Mouse (Mus musculus) brain, adult 2 months (tissue): ENCODE measurements around the gene Fbxl20.

ENCODE experiments used
- DNase-seq: peaks from one replicate; pipeline ENCODE4 v3.0.0; 2011; ENCODE audit warnings: low read depth, low spot score

The Fbxl20 gene

DNA sequence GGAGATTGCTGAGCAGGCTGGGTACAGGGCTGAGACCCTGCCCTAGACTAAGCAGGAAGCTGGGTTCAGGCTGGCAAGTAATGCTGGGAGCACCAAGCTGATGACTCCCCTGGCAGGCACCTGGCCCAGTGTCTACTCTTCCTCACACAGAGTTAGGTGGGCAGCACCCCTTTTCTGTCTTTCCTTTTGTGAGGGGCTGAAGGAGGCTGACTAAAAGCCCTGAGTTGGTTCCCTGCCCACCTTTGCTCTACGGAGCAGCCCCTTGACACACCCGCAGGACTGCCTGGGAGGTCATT is 99.7 kb downstream of the Fbxl20 start:
- no peak for DNase-seq

DNA sequence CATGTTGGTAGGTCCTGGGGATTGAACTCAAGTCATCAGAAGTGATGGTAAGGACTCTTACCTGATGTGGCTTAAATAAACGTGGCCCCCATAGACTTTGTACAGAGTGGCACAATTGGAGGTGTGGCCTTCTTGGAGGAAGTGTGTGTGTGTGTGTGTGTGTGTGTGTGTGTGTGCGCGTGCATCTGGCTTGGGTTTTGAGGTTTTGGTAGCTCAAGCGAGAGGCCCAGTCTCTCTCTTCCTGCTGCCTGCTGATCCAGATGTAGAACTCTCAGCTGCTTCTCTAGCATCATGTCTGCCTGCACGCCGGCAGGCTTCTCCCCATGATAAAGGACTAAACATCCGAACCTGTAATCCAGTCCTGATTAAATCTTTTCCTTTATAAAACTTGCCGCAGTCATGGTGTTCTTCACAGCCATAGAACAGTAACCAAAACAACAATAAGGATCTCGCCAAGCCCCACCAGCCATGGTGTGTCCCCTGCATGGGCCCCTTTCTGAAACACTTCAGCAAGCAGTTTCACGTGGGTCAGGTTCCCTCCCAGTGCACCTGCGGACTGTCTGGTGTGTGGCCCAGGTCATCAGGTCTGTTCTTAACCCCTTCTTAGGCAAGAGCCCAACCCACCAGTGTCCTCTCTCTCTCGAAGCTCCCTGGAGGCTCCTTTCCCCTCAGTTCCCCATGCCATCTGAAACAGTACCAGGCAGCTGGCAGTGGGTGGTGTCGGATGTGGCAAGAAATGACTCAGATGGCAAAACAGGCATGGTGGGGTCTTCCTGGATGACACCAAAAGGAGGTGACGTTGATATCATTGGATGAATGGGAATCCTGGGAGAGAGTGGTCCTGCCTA is 100.3 kb downstream of the Fbxl20 start:
- DNase-seq: peak; percentile 71

GRCm38 (mm10) chr11:98047745-98048144 is 102.5 kb downstream of the Fbxl20 start:
- DNase-seq: peak; percentile 91

DNA sequence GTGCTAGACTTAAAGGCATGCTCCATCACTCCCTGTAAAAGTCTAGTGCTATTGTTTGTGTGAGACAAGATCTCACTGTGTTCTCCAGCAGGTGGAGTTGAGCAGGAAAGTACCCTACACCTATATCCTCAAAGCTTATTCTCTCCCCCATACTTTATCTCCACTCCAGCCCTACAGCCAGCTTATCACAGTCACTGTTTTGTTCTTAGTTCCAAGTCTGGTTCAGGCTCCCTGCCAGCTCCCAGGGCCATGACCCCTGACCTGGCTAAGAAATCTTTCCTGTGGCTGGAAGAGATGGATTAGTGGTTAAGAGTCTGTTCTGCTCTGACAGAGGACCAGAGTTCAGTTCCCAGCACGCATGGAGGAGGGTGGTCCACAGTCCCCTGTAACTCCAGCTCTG is 103.7 kb downstream of the Fbxl20 start:
- DNase-seq: no peak

- no peak for DNase-seq
Measured at GRCm38 (mm10) chr11:98045596-98045995, 104.6 kb downstream of the Fbxl20 start.

GRCm38 (mm10) chr11:98044074-98044473 is 106.1 kb downstream of the Fbxl20 start:
- no peak for DNase-seq

DNA sequence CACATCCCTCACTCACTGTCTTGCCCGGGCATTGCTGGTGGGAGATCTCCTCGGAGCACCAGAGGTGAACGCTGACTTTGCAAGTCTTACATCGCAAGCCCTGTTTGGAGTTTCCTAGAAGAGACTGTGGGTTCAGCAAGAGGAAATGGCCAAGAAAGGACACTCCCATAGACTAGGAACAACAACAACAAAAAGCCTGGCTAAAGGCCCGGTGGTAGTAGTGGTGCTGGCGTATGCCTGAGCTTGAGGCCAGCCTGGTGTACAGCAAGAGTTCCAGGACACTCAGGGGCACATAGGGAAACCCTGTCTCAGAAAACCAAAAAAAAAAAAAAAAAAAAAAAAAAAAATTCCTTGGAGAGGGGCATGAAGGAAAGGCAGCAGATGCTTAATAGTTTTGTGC is 107.5 kb downstream of the Fbxl20 start:
- no peak for DNase-seq

DNA sequence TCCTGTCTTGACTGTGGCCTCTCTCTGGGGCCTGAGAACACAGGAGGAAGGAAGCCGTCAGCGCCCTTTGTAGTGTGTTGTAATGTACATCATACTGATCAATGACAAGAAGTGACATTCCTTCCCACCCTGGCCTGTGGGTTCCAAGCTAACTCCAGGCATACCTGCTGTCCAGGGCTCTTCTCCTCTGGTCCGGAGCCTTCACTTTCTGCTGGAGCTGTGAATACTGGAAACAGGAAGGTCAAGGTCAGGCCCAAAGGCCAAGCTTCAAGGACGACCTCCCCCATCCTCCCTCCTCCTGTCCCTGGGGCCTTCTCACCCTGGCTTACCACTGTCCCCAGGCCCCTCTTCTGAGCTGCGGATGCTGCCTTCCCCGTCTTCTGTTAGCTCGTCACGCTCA is 109.2 kb downstream of the Fbxl20 start:
- DNase-seq: no peak

DNA sequence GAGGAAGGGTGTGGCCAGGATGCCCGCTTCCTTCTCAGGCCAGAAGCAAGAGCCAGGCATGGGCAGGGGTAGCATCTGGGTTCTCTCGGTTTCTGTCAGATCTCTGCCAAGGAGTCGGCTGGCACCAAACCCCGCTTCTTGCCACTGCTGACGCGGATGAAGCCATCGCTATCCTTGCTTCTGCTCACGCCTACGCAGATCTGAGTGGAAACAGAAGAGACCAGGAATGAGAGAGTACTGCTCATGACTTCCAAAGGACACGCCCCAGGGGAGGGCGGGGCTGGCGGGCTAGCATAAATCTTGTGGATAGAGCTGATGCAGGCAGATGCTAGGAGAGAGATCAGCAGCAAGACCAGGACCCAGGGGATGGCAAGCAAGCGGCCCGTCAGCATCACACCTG is 112.3 kb downstream of the Fbxl20 start:
- DNase-seq: peak; percentile 92

DNA sequence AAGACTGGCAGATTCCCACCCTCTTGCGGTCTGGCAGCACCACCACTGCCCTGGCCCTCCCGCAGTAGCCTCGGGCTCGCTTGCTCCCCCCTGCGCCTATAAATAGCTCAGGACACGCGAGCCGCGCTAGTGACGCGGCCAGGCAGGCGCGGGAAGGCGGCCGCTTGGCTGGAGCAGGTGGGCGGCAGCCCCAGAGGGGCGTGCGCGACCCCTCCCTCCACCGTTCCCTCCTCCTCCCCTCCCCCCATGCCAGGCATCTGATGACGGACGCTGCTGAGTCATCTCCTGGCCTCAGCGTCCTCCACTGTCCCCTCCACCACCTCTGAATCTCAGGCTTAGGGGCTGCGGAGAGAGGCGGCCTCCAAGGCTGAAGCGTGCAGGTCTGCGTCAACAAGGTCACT is 114.2 kb downstream of the Fbxl20 start:
- DNase-seq: peak; percentile 84

GRCm38 (mm10) chr11:98034840-98035239 is 115.4 kb downstream of the Fbxl20 start:
- peak; percentile 63 for DNase-seq

GRCm38 (mm10) chr11:98034061-98034460 is 116.1 kb downstream of the Fbxl20 start:
- DNase-seq: peak; percentile 75
